Mouse (Mus musculus) liver, embryonic 11.5 days (tissue): ENCODE results near the gene Coq10b. TPM values are rescaled to one million over a fixed set of nuclear protein-coding genes. Genes with fewer than 3 reads are reported as not detected.
A peak's percentile ranks its signal among the peaks of the same experiment; 100 is the strongest.

Source experiments
- ATAC-seq: fragments of 200-750 bp; cut with Nextera tagmentation; replicated peaks from 2 replicates; pipeline ENCODE4 v1.8.0; 2017; ENCODE audit warnings: moderate number of reproducible peaks, mild to moderate bottlenecking, moderate TSS enrichment, moderate library complexity; ENCODE audit not compliant: low FRiP score
- DNase-seq: peaks from one replicate; pipeline ENCODE4 v3.0.0-alpha.2; 2017; ENCODE audit warnings: low spot score
- H3K27ac ChIP-seq: fragments of 300-500 bp; sonication (generic); 2 replicates; pipeline ENCODE4 v1.5.1; 2014; ENCODE audit warnings: mild to moderate bottlenecking, low read depth, low read length, control low read depth
- H3K27me3 ChIP-seq: fragments of 300-500 bp; sonication (generic); replicated peaks from 2 replicates; pipeline ENCODE4 v1.6.1; 2014; ENCODE audit warnings: low read length, mixed read lengths; ENCODE audit not compliant: control insufficient read depth, insufficient read depth
- H3K36me3 ChIP-seq: fragments of 300-500 bp; sonication (generic); 2 replicates; pipeline ENCODE4 v1.6.1; 2014; ENCODE audit warnings: mild to moderate bottlenecking, low read length, moderate library complexity, mixed read lengths; ENCODE audit not compliant: control insufficient read depth, insufficient read depth
- H3K4me1 ChIP-seq: fragments of 300-500 bp; sonication (generic); replicated peaks from 2 replicates; pipeline ENCODE4 v1.6.1; 2014; ENCODE audit warnings: low read length, mixed read lengths; ENCODE audit not compliant: control insufficient read depth, insufficient read depth
- H3K4me2 ChIP-seq: fragments of 300-500 bp; sonication (generic); 2 replicates; pipeline ENCODE4 v1.6.1; 2014; ENCODE audit warnings: mild to moderate bottlenecking, control low read depth, moderate library complexity
- H3K4me3 ChIP-seq: fragments of 300-500 bp; sonication (generic); 2 replicates; pipeline ENCODE4 v1.5.1; 2014; ENCODE audit warnings: low read depth, low read length, control low read depth
- H3K9ac ChIP-seq: fragments of 300-500 bp; sonication (generic); 2 replicates; pipeline ENCODE4 v1.6.1; 2014; ENCODE audit warnings: low read depth, low read length, control low read depth
- H3K9me3 ChIP-seq: fragments of 300-500 bp; sonication (generic); 2 replicates; pipeline ENCODE4 v1.6.1; 2016; ENCODE audit warnings: low read length, inconsistent platforms, mixed read lengths; ENCODE audit not compliant: control insufficient read depth
- WGBS: fragments of 180-500 bp; shearing (Covaris S2); extraction: QIAGEN DNeasy Blood & Tissue Kit; methylation state at CpG from one replicate; pipeline ENCODE4 v1.1.7; 2014; 5-methylcytosine and 5-hydroxymethylcytosine counted together
- polyA plus RNA-seq: library from polyadenylated mRNA; unstranded; fragments of >200 nt; fragmentation: Nextera tagmentation; extraction: Ambion mirVana; gene quantifications from 2 replicates; pipeline ENCODE4 v1.2.1, GENCODE M21; 2014

Gene Coq10b
- polyA plus RNA-seq, 1 experiment from 2014 or later, result 21.1 TPM

GRCm38 (mm10) chr1:55087401-55087904, 34.9 kb downstream of the Coq10b start:
- under 1% methylated on average over 51 of the region's 57 CpGs for WGBS
- no peaks in the 10 kb centered on the region for H3K27me3 ChIP-seq
- peaks cover 19% of the 10 kb centered on the region for H3K4me1 ChIP-seq

GRCm38 (mm10) chr1:55087932-55088610, 35.5 kb downstream of the Coq10b start, which contains the start of the genes Hspe1 and Hspd1:
Gene Hspe1, plus strand, starts transcription at chr1:55088132.
Gene Hspd1, minus strand, starts transcription at chr1:55088243.
- Histone ChIP-seq H3K4me2 (peak within 1 kb of the TSS; percentile 76), H3K27me3 (no peaks in the 10 kb centered on the region), H3K4me1 (peaks cover 19% of the 10 kb centered on the region), H3K36me3 (peaks cover 25% of the 10 kb centered on the region), H3K9ac (peak within 1 kb of the TSS; percentile 99), H3K9me3 (no peaks in the 10 kb centered on the region), H3K27ac (peak within 1 kb of the TSS; percentile 98), H3K4me3 (peak within 1 kb of the TSS; percentile 98)
- ATAC-seq (peak; percentile 89), DNase-seq (peak; percentile 100)
- under 1% methylated on average over 75 of the region's 76 CpGs for WGBS

More at GRCm38 (mm10) chr1:55087401-55087904, 34.9 kb downstream of the Coq10b start:
- Histone ChIP-seq H3K4me3 (peak overlapping the region; percentile 98), H3K9me3 (no peaks in the 10 kb centered on the region), H3K27ac (peak overlapping the region; percentile 98), H3K9ac (peak overlapping the region; percentile 99), H3K36me3 (peaks cover 31% of the 10 kb centered on the region), H3K4me2 (peak overlapping the region; percentile 76)
- DNase-seq (no peak), ATAC-seq (peak; percentile 27)

- H3K4me3 ChIP-seq, result peak overlapping the region; percentile 98
- DNase-seq, result no peak
- WGBS, result 3% methylated on average over 16 of the region's 16 CpGs
- H3K4me1 ChIP-seq, result peaks cover 19% of the 10 kb centered on the region
- no peak for ATAC-seq
- H3K9ac ChIP-seq, result peak overlapping the region; percentile 99
- H3K9me3 ChIP-seq, result no peaks in the 10 kb centered on the region
- H3K36me3 ChIP-seq, result peaks cover 19% of the 10 kb centered on the region
- H3K27ac ChIP-seq, result peak overlapping the region; percentile 98
- H3K4me2 ChIP-seq, result peak overlapping the region; percentile 76
- H3K27me3 ChIP-seq, result no peaks in the 10 kb centered on the region
Measured at GRCm38 (mm10) chr1:55088611-55089497, 36.3 kb downstream of the Coq10b start.

- Histone ChIP-seq H3K4me1 (peaks cover 12% of the 10 kb centered on the region), H3K9ac (peak overlapping the region; percentile 99), H3K4me2 (peak overlapping the region; percentile 76), H3K9me3 (no peaks in the 10 kb centered on the region), H3K27me3 (no peaks in the 10 kb centered on the region), H3K4me3 (peak overlapping the region; percentile 98), H3K36me3 (peaks cover 12% of the 10 kb centered on the region), H3K27ac (peak overlapping the region; percentile 40)
- ATAC-seq (no peak), DNase-seq (no peak)
- 66% methylated on average over 5 of the region's 5 CpGs for WGBS
Measured at GRCm38 (mm10) chr1:55089498-55090064, 37.0 kb downstream of the Coq10b start.

GRCm38 (mm10) chr1:55092056-55092455, 39.5 kb downstream of the Coq10b start:
- DNase-seq (no peak), ATAC-seq (no peak)
- Histone ChIP-seq H3K27me3 (no peaks in the 10 kb centered on the region), H3K27ac (peak overlapping the region; percentile 13; the same call in 1 of the 2 replicates), H3K9ac (no peak overlapping the region), H3K36me3 (peaks cover 7% of the 10 kb centered on the region; the same call in 1 of the 2 replicates), H3K4me2 (no peak overlapping the region), H3K4me1 (peaks cover 4% of the 10 kb centered on the region), H3K4me3 (no peak overlapping the region), H3K9me3 (no peaks in the 10 kb centered on the region)
- 85% methylated on average over 2 of the region's 2 CpGs for WGBS

- H3K4me2 ChIP-seq, result no peak overlapping the region
- H3K4me1 ChIP-seq, result peaks cover 4% of the 10 kb centered on the region
- 76% methylated on average over 1 of the region's 1 CpGs for WGBS
- ATAC-seq (no peak), DNase-seq (no peak)
- no peak overlapping the region for H3K9ac ChIP-seq
- no peaks in the 10 kb centered on the region for H3K27me3 ChIP-seq
- no peaks in the 10 kb centered on the region for H3K9me3 ChIP-seq
- H3K4me3 ChIP-seq, result no peak overlapping the region
- H3K36me3 ChIP-seq, result peaks cover 7% of the 10 kb centered on the region; the same call in 1 of the 2 replicates
- H3K27ac ChIP-seq, result no peak overlapping the region
Measured at GRCm38 (mm10) chr1:55092469-55092868, 39.9 kb downstream of the Coq10b start.

GRCm38 (mm10) chr1:55106919-55107585, 54.5 kb downstream of the Coq10b start:
- H3K9me3 ChIP-seq, result no peaks in the 10 kb centered on the region
- H3K27ac ChIP-seq, result no peak overlapping the region
- 68% methylated on average over 9 of the region's 9 CpGs for WGBS
- ATAC-seq, result peak; percentile 82
- no peak overlapping the region for H3K9ac ChIP-seq
- H3K4me3 ChIP-seq, result no peak overlapping the region
- H3K4me2 ChIP-seq, result peak overlapping the region; percentile 34
- peaks cover 9% of the 10 kb centered on the region; the same call in 1 of the 2 replicates for H3K4me1 ChIP-seq
- no peaks in the 10 kb centered on the region for H3K27me3 ChIP-seq
- H3K36me3 ChIP-seq, result no peaks in the 10 kb centered on the region
- no peak for DNase-seq

GRCm38 (mm10) chr1:55107644-55108043, 55.1 kb downstream of the Coq10b start:
- 84% methylated on average over 1 of the region's 1 CpGs for WGBS
- H3K27ac ChIP-seq, result no peak overlapping the region
- H3K4me1 ChIP-seq, result peaks cover 9% of the 10 kb centered on the region; the same call in 1 of the 2 replicates
- H3K4me2 ChIP-seq, result no peak overlapping the region
- H3K27me3 ChIP-seq, result no peaks in the 10 kb centered on the region
- H3K9ac ChIP-seq, result no peak overlapping the region
- H3K36me3 ChIP-seq, result no peaks in the 10 kb centered on the region
- ATAC-seq, result no peak
- DNase-seq, result no peak
- no peak overlapping the region for H3K4me3 ChIP-seq
- H3K9me3 ChIP-seq, result no peaks in the 10 kb centered on the region
